Mouse (Mus musculus) intestine, embryonic 16.5 days (tissue): ENCODE results near the gene Tmem108. TPM values are rescaled to one million over a fixed set of nuclear protein-coding genes. Genes with fewer than 3 reads are reported as not detected.

Experiments used
- ATAC-seq: fragments of 200-750 bp; cut with Nextera tagmentation; 2 replicates; pipeline ENCODE4 v1.8.0; 2017; ENCODE audit warnings: moderate TSS enrichment, moderate library complexity
- H3K27ac ChIP-seq: fragments of 300-500 bp; sonication (generic); 2 replicates; pipeline ENCODE4 v1.5.1; 2014; ENCODE audit warnings: mild to moderate bottlenecking, low read length
- H3K27me3 ChIP-seq: fragments of 300-500 bp; sonication (generic); replicated peaks from 2 replicates; pipeline ENCODE4 v1.6.1; 2014; ENCODE audit warnings: low read length, control low read depth, mixed read lengths; ENCODE audit not compliant: control insufficient read depth, insufficient read depth
- H3K36me3 ChIP-seq: fragments of 300-500 bp; sonication (generic); 2 replicates; pipeline ENCODE4 v1.6.1; 2014; ENCODE audit warnings: low read length, control low read depth; ENCODE audit not compliant: control insufficient read depth, insufficient read depth
- H3K4me1 ChIP-seq: fragments of 300-500 bp; sonication (generic); 2 replicates; pipeline ENCODE4 v1.6.1; 2014; ENCODE audit warnings: low read length, control low read depth, mixed read lengths; ENCODE audit not compliant: control insufficient read depth, insufficient read depth
- H3K4me2 ChIP-seq: fragments of 300-500 bp; sonication (generic); 2 replicates; pipeline ENCODE4 v1.6.1; 2014; ENCODE audit warnings: low read depth, low read length, control low read depth
- H3K4me3 ChIP-seq: fragments of 300-500 bp; sonication (generic); 2 replicates; pipeline ENCODE4 v1.5.1; 2014; ENCODE audit warnings: mild to moderate bottlenecking, low read length
- H3K9ac ChIP-seq: fragments of 300-500 bp; sonication (generic); 2 replicates; pipeline ENCODE4 v1.6.1; 2014; ENCODE audit warnings: low read depth, low read length
- H3K9me3 ChIP-seq: fragments of 300-500 bp; sonication (generic); 2 replicates; pipeline ENCODE4 v1.6.1; 2016; ENCODE audit warnings: low read length, control low read depth; ENCODE audit not compliant: control insufficient read depth
- WGBS: fragments of 180-500 bp; shearing (Covaris S2); extraction: QIAGEN DNeasy Blood & Tissue Kit; methylation state at CpG from one replicate; pipeline ENCODE4 v1.1.7; 2014; 5-methylcytosine and 5-hydroxymethylcytosine counted together
- polyA plus RNA-seq: library from polyadenylated mRNA; unstranded; fragments of >200 nt; fragmentation: Nextera tagmentation; extraction: Ambion mirVana; gene quantifications from 2 replicates; pipeline ENCODE4 v1.2.1, GENCODE M21; 2015

Tmem108 gene
- polyA plus RNA-seq, 1 experiment from 2014 or later: 7.2 TPM

DNA sequence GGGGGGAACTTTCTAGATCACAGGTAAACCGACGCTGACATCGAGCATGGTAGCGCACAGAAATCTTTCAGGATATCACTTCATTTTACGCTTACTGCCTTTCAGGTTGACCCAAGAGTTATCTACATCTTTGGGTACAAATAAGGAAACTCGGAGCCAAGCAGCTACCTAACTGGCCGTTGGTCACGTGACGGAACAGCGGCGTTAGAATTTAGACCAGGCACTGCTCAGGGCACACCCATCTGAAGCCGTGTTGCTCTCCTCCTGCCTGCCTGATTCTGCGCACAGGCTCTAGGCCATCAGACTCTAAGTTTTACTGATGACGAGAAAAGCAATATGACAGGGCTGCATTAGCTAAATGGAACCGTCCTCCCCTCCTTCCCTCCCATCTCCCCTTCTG is 204.6 kb downstream of the Tmem108 start:
- Histone ChIP-seq H3K27ac (no peak overlapping the region), H3K4me1 (no peaks in the 10 kb centered on the region), H3K4me2 (no peak overlapping the region), H3K36me3 (no peaks in the 10 kb centered on the region), H3K9ac (no peak overlapping the region), H3K27me3 (no peaks in the 10 kb centered on the region), H3K9me3 (no peaks in the 10 kb centered on the region), H3K4me3 (no peak overlapping the region)
- ATAC-seq: no peak
- WGBS: 91% methylated on average over 15 of the region's 15 CpGs

DNA sequence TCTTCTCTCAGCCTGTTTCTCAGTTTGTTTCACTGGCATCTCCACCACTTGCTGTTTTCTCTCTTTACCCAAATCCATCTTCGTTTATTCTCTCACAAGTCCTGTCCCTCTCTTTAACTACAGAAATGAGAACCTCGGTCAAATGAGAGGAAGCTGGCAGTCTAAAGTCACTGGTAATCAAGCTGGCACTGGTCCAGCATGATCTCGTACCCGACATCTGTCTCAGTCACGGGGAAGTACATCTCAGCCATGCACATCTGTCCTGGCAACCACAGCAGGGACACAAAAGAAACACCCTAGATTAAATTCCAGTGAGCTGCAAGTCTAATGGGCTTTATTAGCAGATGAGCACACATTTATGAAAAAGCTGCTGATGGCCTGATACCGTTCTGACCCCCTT is 206.3 kb downstream of the Tmem108 start:
- no peak overlapping the region for H3K27ac ChIP-seq
- no peaks in the 10 kb centered on the region for H3K36me3 ChIP-seq
- no peaks in the 10 kb centered on the region for H3K9me3 ChIP-seq
- H3K4me2 ChIP-seq: no peak overlapping the region
- no peak overlapping the region for H3K9ac ChIP-seq
- peaks cover 4% of the 10 kb centered on the region; the same call in 1 of the 2 replicates for H3K4me1 ChIP-seq
- WGBS: 55% methylated on average over 6 of the region's 6 CpGs
- no peak for ATAC-seq
- no peaks in the 10 kb centered on the region for H3K27me3 ChIP-seq
- H3K4me3 ChIP-seq: no peak overlapping the region

DNA sequence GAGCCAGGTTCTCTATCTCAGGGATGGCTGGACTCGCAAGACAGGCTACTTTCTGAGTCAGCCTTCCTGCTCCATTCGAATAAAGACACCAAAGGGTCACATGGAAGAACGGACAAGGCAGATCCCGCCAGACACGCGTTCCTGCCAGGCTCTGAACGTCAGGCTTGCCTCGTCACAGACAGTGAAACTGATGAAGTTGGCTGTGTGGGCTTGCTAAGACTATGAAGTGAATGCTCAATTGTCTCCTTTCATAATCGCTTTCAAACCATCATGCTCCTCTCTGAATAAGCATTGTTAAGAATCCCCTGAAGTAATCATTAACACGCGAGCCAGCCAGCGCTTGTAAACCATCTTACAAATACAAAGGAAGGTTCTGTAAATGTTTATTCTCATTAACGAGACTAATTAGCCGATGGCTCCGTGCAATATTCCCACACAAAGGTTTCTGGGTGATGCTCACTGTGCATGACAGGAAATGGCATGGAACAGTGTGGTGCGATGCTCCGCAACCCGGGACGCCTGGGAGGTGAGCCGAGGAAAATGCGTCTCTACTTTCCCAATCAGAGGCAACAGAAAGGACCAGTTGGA is 210.9 kb downstream of the Tmem108 start:
- Histone ChIP-seq H3K4me1 (peaks cover 4% of the 10 kb centered on the region; the same call in 1 of the 2 replicates), H3K4me3 (peak overlapping the region; percentile 8; the same call in 1 of the 2 replicates), H3K9ac (no peak overlapping the region), H3K9me3 (no peaks in the 10 kb centered on the region), H3K27ac (no peak overlapping the region), H3K27me3 (no peaks in the 10 kb centered on the region), H3K4me2 (peak overlapping the region; percentile 42), H3K36me3 (no peaks in the 10 kb centered on the region)
- 46% methylated on average over 21 of the region's 21 CpGs for WGBS
- no peak for ATAC-seq

DNA sequence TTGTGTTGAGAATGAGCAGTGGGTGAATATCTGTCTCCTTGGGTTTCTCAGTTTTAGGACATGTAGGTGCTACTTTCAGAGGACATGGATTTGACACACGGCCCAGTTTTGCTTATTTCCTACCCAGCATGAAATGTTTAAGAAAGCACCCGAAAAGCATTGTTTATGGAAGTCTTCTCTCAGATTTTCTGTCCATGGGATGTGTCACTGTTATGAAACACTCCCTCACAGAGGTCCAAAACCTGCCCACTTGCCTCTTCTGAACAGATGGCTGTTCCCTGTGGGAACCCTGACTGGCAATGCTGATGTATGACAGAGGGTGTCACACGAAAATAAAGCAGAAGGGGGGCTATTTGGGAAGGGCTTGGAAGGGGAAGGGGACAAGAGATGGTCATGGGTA is 212.5 kb downstream of the Tmem108 start:
- Histone ChIP-seq H3K4me1 (peaks cover 4% of the 10 kb centered on the region; the same call in 1 of the 2 replicates), H3K27ac (no peak overlapping the region), H3K4me2 (no peak overlapping the region), H3K36me3 (no peaks in the 10 kb centered on the region), H3K9me3 (no peaks in the 10 kb centered on the region), H3K27me3 (no peaks in the 10 kb centered on the region), H3K4me3 (no peak overlapping the region), H3K9ac (no peak overlapping the region)
- ATAC-seq: no peak
- 51% methylated on average over 3 of the region's 3 CpGs for WGBS

DNA sequence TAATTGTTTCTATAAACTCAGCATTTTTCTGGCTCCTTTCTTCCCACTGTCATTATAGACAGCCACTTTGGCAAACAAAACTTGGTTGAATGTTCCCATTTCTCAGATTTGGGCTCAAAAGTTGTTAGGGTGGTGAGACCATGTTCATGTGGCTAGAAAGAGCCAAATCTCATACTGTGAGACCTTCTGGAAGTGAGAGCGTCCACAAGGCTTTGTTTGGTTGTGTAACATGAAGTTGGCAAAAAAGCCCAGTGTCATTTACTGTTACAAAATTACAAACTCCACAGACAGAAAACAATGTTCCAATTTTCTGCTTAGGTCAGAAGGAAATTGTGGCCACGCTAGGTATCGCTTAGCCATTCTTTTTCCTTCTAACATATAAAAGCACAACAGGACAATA is 213.0 kb downstream of the Tmem108 start:
- H3K9ac ChIP-seq: no peak overlapping the region

DNA sequence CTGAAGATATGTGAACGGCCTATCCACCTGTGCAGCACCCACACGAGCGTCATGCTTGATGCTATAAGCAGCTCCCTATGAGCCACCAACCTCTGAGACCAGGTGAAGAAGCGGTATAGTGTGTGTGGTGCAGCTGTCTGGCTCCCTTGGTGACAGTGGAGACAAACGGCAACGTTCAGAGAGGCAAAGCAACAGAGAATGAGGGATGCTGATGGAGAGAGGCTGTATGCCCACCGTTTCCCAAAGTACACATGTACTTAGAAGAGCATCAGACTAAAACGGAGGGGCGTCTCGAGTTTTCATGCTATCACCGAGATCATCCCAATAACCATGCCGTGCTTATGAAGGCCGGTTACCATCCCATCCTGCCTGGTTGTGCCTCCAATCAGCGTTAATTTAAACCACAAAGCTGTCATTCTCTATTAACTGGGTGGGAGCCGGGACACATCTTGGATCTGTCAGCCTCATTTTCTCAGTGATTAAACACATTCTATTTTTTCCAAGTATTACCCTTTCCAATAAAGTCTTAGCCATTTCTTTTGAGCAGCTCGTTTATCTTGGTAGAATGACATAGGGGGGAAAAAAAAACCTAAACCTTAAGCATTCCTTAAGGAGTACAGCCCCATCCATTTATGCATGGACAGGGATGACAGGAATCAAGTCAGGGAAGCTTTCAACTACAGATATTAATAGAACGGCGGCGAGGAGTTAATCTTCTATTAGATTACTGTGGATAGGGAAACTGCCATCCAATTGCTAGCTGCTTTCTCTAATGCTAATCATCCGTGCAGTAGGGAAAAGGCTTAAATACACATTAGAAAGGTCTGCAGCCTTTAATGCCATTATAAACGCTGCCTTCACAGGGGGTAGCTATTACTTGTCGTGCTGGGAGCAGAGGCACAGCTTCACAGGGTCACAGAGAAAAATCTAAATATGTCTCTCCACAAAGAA is 214.7 kb downstream of the Tmem108 start:
- 75% methylated on average over 22 of the region's 22 CpGs for WGBS
- Histone ChIP-seq H3K4me2 (no peak overlapping the region), H3K9ac (no peak overlapping the region), H3K9me3 (no peaks in the 10 kb centered on the region), H3K4me3 (no peak overlapping the region), H3K27me3 (no peaks in the 10 kb centered on the region), H3K4me1 (peaks cover 4% of the 10 kb centered on the region; the same call in 1 of the 2 replicates), H3K27ac (no peak overlapping the region), H3K36me3 (no peaks in the 10 kb centered on the region)
- no peak for ATAC-seq

More for the DNA sequence above, 213.0 kb downstream of the Tmem108 start:
- 92% methylated on average over 3 of the region's 3 CpGs for WGBS
- Histone ChIP-seq H3K4me2 (no peak overlapping the region), H3K27ac (no peak overlapping the region), H3K36me3 (no peaks in the 10 kb centered on the region), H3K4me1 (peaks cover 4% of the 10 kb centered on the region; the same call in 1 of the 2 replicates), H3K9me3 (no peaks in the 10 kb centered on the region), H3K27me3 (no peaks in the 10 kb centered on the region), H3K4me3 (no peak overlapping the region)
- no peak for ATAC-seq

DNA sequence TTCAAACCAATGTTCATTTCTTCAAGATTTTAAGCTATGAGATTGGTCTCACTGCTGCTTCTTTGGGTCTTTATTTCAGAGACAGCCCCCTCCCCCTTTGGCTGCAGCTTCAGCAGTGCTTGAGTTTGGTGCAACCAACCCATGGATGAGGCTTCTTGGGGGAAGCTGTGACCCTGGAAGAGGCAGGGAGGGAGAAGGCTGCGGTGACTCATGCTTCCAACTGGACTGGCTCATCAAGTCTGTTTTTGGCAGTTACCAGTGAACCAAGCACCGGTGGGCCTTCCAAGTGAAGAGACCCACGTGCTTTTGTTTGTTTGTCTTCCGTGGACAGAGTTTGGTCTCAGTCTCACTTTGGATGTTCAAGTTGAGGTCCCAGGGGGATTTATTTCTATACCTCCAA is 215.9 kb downstream of the Tmem108 start:
- Histone ChIP-seq H3K4me2 (no peak overlapping the region), H3K9me3 (no peaks in the 10 kb centered on the region), H3K4me1 (0 out of 2 replicates have a peak, but pooled peaks cover 4% of the 10 kb centered on the region), H3K36me3 (no peaks in the 10 kb centered on the region), H3K9ac (no peak overlapping the region), H3K27ac (no peak overlapping the region), H3K4me3 (no peak overlapping the region), H3K27me3 (no peaks in the 10 kb centered on the region)
- WGBS: 63% methylated on average over 4 of the region's 4 CpGs
- no peak for ATAC-seq

DNA sequence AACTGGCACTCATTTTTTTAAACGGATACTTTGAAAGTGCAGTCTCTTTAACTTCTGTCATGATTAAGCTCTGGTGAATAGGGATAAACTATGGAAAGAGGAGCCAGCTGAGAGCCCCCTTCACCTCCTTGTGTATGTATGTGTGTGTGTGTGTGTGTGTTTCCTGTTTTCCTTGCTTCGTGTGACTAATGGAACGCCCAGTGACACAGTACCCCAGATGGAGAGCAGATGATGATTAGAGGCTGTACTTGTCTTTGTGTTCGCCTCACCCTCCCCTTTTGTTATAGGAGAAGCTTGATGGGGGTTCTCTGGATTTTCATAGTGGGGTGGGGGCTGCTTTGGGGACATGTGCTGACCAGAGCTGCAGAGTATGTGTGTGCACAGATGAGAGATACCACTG is 216.4 kb downstream of the Tmem108 start:
- no peak overlapping the region for H3K4me2 ChIP-seq
- H3K27ac ChIP-seq: no peak overlapping the region
- no peaks in the 10 kb centered on the region for H3K4me1 ChIP-seq
- H3K9me3 ChIP-seq: no peaks in the 10 kb centered on the region
- H3K36me3 ChIP-seq: no peaks in the 10 kb centered on the region
- no peak for ATAC-seq
- no peak overlapping the region for H3K9ac ChIP-seq
- WGBS: 50% methylated on average over 4 of the region's 4 CpGs
- no peaks in the 10 kb centered on the region for H3K27me3 ChIP-seq
- no peak overlapping the region for H3K4me3 ChIP-seq

DNA sequence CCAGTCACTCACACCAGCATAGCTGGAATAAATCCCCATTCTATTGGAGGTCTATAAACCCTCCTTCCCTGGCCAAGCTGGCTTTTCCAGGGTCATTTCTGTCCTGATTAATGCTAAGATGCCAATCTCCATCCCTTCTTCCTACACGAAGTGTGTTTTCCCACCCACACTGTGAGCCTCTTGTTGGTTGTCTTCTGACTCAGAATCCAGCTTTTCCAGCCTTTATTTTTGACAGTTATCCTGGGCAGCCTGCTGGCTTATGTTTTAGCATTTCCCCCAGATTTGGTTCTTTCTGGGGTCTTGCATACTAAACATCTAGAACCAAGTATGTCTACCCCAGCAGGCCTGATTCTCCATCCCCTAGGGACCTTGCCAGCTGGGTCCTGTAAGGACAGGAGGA is 217.0 kb downstream of the Tmem108 start:
- Histone ChIP-seq H3K4me2 (no peak overlapping the region), H3K27ac (no peak overlapping the region), H3K9me3 (no peaks in the 10 kb centered on the region), H3K9ac (no peak overlapping the region), H3K27me3 (no peaks in the 10 kb centered on the region), H3K4me1 (no peaks in the 10 kb centered on the region), H3K36me3 (no peaks in the 10 kb centered on the region), H3K4me3 (no peak overlapping the region)
- no peak for ATAC-seq
- 62% methylated on average over 1 of the region's 1 CpGs for WGBS
